Mouse (Mus musculus): ENCODE results near the gene Tmem251.
A peak's percentile ranks its signal among the peaks of the same experiment; 100 is the strongest.

Gene Tmem251

DNA sequence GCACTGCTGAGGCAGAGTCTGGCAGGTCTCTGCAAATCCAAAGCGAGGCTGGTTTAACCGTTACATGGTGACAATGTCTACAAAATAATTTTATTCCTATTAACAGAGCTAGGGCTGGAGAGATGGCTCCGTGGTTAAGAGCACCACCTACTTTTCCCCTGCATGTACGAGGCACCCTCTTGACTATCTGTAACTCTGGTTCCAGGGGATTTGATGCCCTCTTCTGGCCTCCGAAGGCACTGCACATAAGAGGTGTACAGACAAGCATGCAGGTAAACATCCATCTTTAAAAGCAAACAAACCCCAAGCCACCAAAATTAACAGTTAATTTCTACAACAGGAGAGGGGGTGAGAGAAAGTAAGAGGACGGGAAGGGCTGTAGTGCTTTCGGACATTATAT, 12.7 kb downstream of the Tmem251 start:
- DNase-seq (ENCODE audit: low read depth, low spot score): peak; percentile 75

DNA sequence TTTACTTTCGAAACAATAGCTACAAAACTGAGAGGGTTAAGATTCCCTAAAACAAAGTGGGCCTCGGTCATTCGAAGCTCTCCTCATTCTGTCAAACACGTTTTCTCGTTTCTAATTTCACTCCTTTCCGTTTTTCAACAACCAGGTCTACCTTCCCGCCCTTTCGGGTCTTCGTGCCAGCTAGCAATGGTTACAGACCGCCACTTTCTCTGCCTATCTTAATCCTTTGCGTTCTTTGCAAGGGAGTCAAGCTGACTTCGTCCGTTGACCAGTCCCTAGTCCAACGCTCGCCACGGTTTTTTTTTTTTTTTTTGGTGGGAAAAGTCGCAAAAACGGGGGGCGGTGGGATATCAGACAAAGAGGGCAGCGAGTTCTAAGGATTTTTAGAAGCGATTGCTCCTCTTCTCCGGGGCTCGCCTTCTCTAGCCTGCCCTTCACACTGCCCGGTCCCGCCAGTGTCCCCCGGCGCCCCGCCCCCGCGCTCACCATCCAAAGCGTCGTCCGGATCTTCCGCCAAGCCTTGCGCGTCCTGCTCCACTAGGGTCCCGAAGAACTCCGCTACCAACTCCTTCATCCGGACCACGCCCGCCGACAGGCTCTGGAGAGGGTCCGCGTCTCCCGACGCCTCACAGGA, 13.6 kb downstream of the Tmem251 start:
- DNase-seq (ENCODE audit: low read depth, low spot score): peak; percentile 26

DNA sequence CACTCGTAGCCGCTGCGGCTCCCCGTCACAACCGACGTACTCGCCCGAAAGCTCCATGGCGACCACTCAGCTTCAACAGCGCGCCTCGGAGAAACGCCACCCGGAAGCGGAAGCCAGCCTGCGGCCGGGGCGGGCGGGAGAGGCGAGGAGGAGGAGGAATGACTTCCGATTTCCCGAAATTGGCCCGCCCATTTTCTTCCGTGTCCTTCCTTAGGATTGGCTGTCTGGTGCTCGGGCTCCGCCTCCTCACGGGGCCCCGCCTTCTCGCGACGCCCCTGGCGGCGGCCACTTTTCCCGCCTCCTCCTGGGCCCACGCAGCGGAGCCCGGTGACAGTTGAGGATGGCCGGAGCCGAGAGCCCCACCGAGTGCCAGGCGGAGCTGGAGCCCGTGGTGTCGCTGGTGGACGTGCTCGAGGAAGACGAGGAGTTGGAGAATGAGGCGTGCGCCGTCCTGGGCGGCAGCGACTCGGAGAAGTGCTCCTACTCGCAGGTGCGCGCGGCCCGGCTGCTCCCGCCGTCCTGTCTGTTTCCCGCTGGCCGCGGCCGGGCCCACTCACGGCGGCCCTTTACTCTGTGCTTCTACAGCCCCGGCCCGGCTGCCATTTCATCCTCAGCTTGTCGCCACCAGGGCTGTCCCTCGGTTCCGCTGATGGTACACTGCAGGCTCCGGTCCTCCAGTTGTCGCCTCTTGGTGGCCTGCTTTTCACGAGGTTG, 14.3 kb downstream of the Tmem251 start, which contains the start of the genes Gm28051, Gon7 and Ubr7:
Gm28051 (minus strand) TSS at position 77 of the 714 bp plus-strand sequence.
Gon7 (minus strand) TSS at position 115 of the 714 bp plus-strand sequence.
Ubr7 (plus strand) TSS at position 279 of the 714 bp plus-strand sequence.
- DNase-seq (ENCODE audit: low read depth, low spot score): peak; percentile 97

DNA sequence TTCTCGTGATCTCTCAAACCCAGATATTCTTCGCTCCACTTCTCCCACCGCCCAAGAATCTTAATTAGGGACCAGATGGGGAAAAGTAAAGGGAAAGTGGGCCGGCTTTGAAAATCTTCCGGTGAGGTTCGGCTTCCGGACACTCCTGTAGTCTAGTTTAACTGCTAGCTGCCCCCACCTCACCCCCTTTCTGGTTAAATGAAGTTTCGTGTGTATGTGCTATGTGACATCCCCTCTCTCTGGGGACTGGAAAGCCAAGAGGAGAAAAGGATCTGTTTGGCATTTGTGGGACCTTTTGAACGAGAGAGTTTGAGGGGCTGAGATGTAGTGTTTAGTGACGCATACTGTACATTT, 14.8 kb downstream of the Tmem251 start, which contains the start of gene Gm20604:
Gm20604 (minus strand) TSS at position 270 of the 354 bp plus-strand sequence.
- DNase-seq (ENCODE audit: low read depth, low spot score): no peak

DNA sequence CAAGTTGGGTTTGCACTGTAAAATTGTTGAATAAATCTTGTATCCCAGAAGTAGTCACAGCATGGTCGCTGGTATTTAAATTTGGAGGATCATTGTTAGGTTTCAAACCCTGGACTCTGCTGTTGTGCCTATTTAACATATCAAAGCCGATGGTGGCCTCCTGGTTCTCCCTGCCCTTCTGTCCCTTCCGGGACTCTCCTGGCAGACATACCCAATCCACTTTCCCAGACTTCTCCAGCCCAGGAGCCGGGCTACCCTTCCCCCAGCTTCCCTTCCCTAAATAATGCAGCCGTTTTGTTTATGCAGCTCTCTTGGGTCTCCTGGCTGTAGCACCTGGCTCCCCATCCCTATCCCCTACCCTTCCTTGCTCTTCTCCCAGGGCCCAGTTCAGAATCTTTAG, 15.4 kb downstream of the Tmem251 start:
- no peak for DNase-seq (ENCODE audit: low read depth, low spot score)

DNA sequence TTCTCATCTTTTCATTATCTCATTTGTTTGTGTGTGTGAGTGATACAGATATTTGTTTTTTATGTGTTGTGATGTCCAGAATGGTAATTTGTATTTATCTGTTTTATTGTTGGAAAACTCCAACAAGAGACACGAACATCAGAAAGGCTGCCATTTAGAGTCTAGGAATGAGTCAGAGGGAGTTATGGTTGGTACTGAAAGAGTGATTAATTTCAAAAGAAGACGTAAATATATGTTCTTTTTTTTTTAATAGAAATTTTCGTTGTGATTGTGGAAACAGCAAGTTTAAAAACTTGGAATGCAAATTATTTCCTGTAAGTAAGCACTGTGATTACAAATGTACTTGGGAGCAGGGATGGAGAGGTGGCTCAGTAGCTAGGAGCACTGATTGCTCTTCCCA, 18.1 kb downstream of the Tmem251 start:
- no peak for DNase-seq (ENCODE audit: low read depth, low spot score)

DNA sequence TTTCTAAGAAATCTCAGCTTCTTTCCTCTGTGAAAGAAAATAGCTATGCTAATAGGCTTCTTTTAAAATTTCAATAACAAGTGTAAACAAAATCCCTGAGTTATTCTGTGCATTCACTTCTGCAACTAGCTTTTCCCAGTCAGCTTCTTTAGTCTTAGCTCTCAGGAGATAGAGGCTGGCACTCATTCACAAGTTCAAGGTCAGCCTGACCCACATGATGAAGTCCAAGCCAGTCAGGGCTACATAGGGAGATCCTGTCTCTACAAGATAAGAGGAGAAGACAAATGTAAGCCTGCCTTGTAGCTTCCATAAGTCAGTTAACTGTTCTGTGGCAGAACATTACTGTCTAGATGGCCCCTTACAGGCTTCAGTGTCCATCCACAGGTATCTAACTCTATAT, 20.1 kb downstream of the Tmem251 start:
- no peak for DNase-seq (ENCODE audit: low read depth, low spot score)

DNA sequence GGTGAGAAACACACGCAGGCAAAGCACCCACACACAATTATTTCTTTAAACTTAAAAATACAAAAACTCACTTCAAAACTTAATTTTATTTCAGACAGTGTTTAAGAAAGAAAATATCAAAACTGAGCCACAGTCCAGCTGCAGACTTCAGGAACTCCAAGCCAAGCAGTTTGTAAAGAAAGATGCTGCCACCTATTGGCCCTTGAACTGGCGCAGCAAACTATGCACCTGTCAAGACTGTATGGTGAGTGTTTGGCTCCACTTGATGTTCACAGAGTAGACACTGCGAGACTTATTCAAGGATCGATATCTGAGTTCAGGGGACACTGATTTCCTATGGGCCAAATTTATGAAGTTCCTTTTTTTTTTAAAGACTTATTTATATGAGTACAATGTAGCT, 25.4 kb downstream of the Tmem251 start:
- DNase-seq (ENCODE audit: low read depth, low spot score): peak; percentile 49

DNA sequence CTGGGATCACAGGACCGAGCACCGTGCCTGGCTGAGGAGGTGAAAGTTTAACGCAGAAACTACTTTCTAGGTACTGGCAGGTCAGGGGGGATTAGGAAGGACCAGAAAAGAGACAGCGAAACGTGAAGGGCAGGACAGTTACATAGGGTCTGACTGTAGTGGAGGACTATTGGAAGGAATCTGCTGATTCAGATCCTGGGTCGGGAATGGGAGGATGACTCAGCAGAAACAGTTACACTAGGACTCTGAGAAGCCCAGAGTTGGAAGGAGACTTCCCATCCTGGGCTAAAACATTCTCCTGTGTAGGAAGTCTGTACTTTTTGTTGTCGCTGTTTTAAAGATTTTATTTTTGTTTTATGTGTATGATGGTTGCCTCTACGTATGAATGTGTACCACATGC, 28.0 kb downstream of the Tmem251 start:
- no peak for DNase-seq (ENCODE audit: low read depth, low spot score)

DNA sequence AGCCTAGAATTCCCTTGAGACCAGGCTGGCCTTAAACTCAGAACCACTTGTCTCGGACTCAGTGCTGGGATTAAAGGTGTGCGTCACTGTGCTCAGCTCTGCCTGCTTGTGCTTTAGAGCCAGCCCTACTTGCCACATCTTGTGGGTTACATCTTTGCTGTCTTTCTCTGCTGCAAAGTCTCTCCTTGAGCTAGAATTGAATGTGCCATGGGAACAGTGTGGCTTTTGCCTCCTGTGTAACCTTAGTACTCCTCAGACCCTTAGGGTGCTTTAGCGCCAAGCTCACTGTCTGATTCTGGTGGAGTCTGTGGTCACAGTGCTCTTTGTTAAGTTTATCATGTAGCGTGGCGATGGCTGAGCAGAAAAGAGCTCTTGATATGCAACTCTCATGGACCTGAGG, 29.1 kb downstream of the Tmem251 start:
- DNase-seq (ENCODE audit: low read depth, low spot score): no peak

DNA sequence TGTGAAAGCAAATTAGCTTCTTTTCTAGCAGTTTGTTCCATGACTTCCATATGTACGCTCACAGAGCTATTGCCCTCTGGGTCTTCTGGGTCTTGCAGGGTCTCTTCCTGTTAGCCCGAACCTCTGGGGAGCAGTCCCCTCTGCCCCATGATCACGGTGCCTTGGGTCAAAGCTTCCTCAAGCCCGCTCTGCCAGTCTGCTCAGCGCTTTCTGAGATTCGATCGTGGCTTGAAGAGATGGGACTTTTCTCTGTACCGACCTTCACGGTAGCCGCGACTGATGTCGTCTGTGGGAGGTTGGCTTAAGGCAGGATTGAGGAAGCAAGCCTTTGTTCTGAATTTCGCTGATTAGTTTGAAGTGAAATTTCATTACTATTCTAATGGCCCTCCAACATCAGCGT, 32.5 kb downstream of the Tmem251 start:
- no peak for DNase-seq (ENCODE audit: low read depth, low spot score)

DNA sequence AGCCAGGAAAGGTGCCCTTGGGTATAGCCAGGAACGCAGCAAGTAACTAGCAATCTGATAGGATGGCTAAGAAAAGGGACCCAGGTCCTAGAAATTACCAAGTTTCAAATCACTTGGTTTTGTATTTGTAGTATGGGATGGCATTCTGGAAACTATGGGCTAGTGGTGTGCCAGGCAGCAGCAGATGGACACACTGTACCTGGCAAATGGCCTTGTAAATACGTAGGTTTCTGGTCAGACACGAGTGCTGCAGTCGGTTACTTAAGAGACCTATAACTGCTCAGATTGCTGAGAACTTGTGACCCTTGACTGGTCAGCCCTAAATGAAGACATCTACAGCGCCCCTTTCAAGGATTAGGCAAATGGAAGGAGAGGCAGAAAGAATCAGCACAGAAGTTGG, 34.6 kb downstream of the Tmem251 start:
- DNase-seq (ENCODE audit: low read depth, low spot score): no peak

DNA sequence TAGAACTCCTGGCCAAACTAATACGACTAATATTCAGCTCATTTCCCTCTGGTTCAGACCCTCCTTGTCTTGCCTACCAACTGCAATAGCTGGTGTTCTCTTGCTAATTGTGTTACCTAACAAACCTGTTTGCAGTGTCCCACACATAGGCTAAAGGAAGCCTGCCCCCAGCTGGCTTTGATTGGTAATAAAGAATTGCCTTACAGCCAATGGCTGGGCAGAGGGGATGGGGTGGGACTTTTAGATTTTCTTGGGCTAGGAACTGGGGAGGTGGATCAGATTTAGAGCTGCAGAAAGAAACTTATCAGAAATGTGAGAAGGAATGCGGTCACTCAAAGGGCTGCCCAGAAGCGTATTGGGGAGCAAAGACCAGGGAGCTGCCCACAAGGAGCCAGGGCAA, 35.9 kb downstream of the Tmem251 start:
- DNase-seq (ENCODE audit: low read depth, low spot score): peak; percentile 42

DNA sequence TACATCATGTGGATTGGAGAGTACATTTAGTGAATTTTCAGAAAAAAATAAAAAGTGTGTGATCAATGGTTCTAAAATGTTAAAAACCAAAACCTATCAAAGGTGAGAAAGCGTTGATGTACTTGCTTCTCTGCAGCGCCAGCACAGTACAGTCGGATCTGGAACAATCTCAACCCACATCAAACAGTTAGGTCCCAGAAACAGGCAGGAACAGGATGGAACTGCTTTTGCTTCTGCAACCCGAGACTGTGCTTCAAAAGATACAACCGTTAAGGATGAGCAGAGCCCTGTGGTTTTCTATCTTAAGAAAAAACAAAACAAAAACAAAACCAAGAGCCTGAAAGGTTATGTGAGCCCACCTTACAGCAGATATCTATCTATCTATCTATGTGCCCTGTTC, 39.3 kb downstream of the Tmem251 start:
- DNase-seq (ENCODE audit: low read depth, low spot score): no peak

DNA sequence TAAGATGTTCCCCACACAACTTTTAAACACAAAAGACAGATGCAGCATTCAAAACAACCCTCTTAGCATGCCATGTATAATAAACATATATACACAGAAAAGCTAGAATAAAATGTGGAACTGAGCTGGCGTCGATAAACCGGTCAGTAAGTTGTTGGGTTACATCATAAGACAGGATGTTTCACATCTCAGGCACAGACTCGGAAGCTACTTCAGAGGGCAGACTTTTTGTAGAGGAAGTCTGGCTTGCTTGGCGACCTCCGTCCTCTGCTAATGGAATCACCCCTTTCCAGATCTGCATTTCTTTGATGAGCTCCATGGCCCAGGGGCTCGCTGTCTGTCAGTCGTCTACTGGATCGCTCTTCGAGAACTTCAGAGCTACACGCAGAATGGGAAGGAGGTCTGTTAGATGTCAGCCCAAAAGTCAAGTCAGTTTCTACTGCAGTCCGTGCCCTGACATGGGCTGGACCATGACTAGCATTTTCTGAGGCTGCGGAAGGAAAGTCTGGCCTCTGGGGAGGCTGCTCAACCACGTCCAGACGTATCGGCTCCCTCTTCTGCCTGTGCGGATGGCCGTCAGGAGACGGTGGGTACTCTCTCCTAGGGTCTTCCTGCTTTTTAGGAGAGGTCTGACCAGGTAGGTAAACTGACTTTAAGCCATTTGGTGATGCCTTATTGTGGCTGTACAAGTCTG, 41.5 kb downstream of the Tmem251 start:
- DNase-seq (ENCODE audit: low read depth, low spot score): no peak

DNA sequence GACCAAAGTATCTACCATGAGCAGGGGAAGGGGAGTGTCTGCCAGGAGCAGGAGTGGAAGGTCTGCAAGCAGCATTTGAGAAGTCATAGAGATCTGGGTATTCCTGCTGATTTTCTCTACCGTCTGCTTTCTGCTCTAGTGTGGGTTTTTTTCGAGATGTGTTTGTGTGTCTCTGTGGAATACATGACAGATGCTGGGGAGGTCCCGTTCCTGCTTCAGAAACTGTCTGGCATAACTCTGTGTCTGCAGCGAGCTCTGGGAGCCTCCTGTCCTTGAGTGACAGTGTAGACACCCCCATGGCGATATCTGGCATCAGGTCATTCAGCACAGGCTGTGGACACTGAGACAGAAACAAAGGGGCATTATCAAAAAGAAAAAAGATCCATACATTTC, 42.0 kb downstream of the Tmem251 start:
- no peak for DNase-seq (ENCODE audit: low read depth, low spot score)

DNA sequence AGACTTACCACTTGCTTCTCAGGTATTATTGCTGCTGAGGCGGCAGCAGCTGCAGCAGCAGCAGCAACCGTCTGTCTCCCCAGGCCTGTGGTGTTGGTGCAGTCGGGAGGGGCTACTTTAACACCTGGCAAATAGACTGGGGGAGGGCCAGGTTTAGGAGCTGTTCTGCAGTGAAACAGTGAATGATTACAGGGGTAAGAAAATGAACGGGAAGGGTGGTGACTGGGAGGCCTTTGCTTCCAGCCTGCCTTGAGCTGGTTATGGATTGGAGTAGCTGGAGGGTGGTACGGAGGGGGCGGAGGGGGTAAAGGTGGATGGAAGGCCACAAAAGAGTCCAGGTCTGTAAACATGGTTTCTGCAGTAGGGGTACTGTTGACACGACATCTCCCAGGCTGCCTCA, 44.4 kb downstream of the Tmem251 start:
- no peak for DNase-seq (ENCODE audit: low read depth, low spot score)

Data from CD4-positive, CD25-positive, alpha-beta regulatory T cell, adult 2 months (primary cell).